Mouse (Mus musculus) megakaryocyte-erythroid progenitor cell, adult 5-6 weeks (primary cell): ENCODE measurements around the gene Pih1d1. TPM values are rescaled to one million over a fixed set of nuclear protein-coding genes. Genes with fewer than 3 reads are reported as not detected.
"Not testable (repeated sequence)": the region's sequence is repeated elsewhere in the genome, so short reads cannot be mapped to it uniquely, and the experiment has no call there.

Experiments
- ATAC-seq: replicated peaks from 2 replicates; pipeline ENCODE4 v1.8.0; 2016; ENCODE audit warnings: mild to moderate bottlenecking, inconsistent platforms; ENCODE audit not compliant: severe bottlenecking, poor library complexity, low FRiP score, low TSS enrichment
- total RNA-seq, 2 experiments: library from RNA; stranded (forward) in 1 of 2; stranded (reverse) in 1 of 2; fragments of 200-1000, 215-1000 nt in 1 of 2; fragments of >200 nt in 1 of 2; fragmentation: Nextera tagmentation in 1 of 2; gene quantifications; 2 replicates each; pipeline ENCODE4 v1.2.3; 2014 to 2017

Gene Pih1d1
- total RNA-seq (2014; fragmentation: Nextera tagmentation) = 135 and 148 TPM in 2 replicates
- total RNA-seq (2017) = 39.0 and 61.3 TPM in 2 replicates

DNA sequence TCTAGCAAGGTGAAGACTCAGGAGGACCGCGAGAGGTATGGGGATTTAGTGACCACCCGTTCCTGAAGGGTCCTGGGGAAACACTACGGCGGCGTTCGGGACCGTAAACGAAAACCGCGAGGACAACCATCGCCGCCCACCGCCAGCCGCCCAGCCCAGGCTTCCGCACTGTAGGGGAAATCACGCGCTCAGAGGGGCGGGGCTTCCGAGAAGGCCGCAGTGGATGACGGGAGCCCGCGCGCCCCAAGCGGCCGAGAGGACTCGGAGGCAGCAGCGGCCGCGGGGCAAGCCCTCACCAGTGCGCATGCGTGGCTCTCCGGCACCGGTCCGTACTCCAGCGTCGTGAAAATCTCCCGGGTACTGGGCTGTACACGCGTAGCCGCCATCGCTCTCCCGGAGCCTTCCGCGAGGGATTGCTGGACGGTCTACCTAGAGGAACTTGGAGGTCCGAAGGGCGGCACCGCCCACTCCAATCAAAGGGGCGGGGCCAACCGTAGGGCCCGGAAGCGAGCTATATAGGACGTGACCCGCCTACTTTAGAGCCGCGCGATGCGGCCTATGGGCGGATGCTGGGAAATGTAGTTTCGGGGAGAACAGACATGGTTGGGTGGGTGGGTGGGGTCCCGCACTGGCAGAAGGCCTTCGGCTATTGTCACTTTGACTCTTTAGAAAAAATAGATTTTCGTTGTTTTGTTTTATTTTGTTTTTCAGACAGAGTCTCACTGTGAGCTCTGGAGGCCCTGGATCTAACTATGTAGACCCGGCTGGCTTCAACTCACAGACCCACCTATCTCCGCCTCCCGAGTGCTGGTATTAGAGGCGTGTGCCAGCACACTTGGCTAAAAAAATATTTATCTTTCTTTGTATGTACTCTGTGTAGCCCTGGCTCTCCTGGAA, at the start of gene Pih1d1, which contains the start of gene Aldh16a1:
Pih1d1 (plus strand) TSS at position 208 of the 897 bp plus-strand sequence.
Aldh16a1 (minus strand) TSS at position 489 of the 897 bp plus-strand sequence.
- peak; percentile 93 for ATAC-seq

DNA sequence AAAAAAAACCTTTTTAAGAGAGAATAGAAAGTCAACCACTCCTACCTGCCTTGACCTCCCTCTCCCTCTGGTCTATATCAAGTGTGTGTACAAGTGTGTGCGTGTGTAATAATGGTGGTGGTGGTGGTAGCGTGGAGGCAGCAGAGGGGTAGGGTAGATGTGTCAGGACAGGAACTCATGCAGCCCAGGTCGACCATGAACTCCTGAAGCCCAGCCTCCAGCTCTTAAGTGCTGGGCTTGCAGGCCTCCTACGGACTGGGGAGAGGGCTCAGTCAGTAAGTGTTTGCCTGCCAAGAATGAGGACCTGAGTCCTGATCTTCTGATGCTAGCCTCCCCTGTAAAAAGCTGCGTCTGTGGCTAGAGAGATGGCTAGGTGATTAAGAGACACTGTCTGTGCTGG, 49.2 kb upstream of the Pih1d1 start:
- ATAC-seq = no peak

DNA sequence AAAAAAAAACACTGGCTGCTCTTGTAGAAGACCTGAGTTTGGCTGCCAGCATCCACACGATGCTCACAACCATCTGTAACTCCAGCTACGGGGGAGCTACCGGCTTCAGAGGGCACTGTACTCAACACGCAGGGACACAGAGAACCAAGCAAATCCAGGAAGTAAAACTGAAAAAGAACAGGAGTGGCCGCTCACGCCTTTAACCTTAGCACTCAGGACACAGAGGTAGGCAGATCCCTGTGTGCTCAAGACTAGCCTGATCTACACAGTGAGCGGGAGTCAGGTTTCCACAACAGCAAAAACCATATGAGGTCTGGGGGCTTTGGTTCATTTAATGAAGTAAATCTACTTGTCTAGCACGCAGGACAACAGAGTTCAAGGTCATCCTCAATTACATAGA, 48.6 kb upstream of the Pih1d1 start:
- no peak for ATAC-seq

DNA sequence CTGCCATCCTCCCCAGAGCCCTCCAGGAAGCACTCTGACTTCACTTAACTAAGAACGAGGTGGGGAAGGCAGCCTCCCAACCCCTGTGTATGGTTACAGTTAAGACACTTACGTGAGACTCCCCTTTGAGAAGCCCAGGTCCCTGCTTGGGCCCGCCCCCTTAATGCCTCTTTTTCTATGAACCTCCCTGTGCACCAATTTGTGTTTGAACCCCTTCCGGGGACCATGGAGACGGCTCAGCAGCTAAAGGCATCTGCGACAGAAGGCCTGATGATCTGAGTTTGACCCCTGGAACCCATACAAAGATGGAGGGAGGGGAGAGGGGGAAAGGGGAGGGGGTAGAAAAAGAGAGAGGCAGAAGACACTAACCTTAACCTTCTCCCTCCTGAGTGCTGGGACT, 47.7 kb upstream of the Pih1d1 start:
- no peak for ATAC-seq

DNA sequence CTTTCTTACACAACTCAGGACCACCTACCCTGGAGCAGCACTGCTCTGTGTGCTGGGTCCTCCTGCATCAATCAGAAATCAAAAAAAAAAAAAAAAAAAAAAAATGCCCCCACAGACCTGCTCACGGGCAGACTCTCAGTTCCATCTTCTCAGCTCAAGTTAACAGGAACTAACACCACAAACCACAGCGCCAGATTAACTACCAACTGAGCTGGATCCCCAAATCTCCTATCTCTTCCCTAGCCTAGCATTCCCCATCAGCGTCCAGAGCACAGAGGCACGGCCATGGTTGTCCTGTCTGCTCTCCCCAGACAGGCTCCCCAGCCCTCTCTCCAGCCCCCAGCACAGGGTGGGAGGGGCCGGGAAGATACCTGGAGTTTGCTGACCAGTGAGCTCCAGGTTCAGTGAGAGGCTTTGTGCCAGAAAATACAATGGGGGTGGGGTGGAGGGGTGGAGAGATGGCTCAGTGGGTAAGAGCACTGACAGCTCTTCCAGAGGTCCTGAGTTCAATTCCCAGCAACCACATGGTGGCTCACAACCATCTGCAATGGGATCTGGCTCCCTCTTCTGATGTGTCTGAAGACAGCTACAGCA, 47.0 kb upstream of the Pih1d1 start:
- no peak for ATAC-seq

DNA sequence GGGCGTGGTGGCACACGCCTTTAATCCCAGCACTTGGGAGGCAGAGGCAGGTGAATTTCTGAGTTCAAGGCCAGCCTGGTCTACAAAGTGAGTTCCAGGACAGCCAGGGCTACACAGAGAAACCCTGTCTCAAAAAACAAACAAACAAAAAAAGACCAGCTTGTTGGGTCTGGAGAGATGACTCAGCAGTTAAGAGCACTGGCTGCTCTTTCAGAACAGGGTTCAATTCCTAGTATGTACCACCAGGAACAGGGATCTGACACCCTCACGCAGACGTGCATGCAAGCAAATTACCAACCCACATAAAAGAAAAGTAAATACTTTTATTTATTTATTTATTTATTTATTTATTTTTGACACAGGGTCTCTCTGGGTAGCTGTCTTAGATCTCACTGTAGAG, 44.0 kb upstream of the Pih1d1 start:
- not testable (repeated sequence) for ATAC-seq

DNA sequence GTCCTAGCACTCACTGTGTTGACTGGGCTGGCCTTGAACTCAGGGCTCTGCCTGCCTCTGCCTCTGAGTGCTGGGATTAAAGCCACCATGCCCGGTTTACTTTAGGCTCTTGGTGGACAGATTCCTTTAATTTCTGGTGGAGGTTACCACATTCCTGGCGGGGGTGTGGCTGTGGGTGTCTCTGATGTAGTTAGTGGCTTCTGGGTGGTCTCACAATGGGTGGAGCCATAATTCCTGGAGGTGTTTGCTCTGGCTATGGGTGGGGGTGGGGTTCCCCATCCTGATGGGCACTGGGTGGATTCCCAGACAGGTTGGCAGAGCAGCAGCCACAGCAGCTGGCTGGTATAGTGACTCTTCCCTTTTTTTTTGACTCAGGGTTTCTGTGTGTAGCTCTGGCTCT, 42.2 kb upstream of the Pih1d1 start:
- ATAC-seq = no peak

DNA sequence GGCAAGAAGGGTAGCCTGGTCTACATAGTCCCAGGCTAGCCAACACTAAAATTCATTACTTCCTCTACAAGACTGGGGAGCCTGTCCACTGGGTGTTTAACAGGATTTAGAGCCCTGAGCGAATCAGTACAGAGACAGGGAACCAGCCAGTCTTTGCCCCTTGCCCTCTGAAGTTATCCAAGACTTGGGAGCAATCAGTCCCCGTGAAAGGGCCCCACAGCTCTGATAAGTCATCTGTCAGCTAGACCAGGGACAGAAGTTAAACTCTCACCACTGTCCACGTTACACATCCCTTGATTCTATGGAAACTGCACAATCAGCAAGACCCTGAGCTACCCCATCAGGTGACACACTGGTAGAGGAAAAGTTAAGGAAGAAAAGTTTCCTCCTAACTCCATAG, 41.6 kb upstream of the Pih1d1 start:
- no peak for ATAC-seq

DNA sequence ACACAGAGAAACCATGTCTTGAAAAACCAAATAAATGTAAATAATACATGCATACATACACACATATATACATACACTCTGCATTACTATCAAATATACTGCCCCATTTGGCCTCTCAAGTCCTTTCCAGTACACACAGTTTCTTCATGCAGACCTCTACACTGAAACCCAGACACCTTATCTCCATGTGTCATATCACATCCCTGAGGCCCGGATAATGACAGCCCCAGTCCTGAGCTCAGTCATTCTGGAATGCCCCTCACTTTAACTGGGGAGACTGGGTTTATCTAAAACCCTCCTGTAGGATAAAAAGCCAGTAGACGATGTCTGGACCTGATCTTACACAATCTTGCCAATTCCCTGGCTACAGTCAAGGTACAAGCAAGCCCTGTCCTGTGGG, 40.6 kb upstream of the Pih1d1 start:
- ATAC-seq = peak; percentile 36; the same call in 1 of the 2 replicates

DNA sequence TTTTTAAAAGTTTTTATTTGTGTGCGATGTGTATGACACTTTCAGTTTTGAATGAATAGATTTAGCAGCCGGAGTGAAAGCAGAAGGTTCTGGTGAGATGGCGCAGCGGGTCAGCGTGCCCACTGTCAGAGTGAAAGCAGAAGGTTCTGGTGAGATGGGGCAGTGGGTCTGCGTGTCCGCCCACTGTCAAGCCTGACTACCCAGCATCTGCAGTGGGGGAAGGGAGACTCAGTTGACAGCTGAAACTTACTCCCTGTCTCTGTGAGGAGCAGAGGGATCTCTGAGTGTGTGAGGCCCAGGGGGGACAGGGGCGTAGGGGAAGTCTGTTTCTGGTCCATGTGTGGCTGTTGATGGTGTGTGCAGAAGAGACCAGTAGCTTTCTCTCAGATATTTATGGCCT, 36.5 kb upstream of the Pih1d1 start:
- no peak for ATAC-seq

DNA sequence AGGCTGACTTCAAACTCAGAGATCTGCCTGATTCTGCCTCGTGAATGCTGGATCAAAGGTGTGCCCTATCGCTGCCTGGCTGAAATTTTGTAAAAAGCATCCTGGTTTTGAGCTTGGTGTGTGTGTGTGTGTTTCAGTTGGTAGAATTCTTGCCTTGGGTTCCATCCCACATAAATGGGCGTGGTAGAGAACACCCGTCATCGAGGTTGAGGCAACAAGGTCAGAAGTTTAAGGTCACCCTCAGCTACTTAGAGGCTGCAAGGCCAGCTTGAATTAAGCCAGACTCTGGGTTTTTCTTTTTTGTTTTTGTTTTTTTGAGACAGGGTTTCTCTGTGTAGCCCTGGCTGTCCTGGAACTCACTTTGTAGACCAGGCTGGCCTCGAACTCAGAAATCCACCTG, 35.8 kb upstream of the Pih1d1 start:
- ATAC-seq = no peak

DNA sequence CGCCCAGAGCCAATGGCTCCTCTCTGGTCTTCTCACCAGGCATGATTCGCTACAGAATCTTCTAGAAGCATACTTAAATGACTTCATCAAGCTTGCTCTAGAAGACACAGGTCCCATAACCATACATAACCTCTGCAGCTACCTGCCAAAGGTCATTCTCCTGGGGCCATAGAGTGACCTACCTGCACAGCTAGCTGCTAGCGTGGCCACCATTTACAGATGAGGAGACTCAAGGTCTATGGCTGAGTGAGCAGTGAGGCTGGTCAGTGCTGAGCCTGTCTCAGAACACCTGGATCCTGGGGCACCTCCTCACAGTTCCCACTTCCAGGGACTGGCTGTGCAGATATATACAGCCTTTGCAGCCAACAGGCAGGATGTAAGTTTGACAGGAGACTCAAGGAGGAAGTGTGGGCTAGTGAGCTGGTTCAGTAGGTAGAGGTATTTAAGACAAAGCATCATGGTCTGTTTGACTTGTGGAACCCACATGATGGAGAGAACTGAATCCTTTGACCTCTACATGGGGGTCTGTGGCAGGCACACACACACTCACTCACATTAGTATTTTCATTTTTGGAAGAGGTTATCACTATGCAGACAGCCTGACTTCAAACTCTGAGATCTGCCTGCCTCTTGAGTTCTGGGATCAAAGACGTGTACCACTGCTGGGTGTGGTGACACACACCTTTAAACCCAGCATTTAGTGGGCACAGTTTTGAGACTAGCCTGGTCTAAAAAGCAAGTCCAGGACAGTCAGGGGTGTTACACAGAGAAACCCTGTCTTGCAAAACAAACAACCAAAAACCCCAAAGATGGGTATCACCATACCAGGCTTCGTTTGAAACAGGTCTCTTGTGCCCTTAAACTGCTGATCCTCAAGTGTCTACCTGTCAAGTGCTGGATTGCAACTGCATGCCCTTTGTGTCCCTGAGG, 34.1 kb upstream of the Pih1d1 start:
- no peak for ATAC-seq

DNA sequence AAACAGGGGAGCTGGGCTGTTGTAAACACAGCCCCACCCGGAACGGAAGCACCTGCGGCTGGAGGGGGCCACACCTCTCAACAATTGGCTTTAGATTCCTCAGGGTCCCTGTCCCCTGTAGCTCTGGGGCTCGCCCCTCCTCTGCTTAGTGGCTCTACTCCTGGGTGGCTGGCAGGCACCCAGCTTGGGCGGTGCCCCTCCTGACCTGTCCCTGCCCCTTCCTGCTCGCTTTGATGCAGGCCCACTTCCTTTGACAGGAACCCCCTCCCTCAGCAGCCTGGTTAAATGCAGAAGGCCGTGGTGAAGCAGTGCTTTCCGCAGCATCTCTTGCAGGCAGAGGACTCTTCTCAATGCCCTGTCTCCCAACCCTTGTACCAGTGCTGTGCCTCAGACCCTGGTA, 32.7 kb upstream of the Pih1d1 start:
- ATAC-seq = no peak

DNA sequence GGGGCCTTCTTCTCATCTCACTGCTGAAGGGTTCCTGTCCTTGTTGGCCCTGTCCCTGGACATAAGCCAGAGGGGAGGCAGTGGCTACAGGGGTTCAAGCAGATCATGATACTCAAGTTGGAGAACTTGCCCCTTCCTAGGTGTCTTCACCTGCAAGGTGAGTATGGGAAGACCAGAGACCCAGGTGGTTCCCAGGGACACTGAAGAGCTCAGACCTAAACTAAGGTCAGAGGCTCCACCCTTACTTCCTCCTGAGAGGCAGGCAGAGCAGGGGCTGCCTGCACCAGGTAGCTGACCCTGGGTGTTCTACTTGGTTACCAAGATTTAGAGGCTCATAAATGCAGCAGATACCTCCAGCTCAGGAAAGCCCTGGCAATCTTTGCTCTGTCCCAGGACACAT, 32.1 kb upstream of the Pih1d1 start:
- ATAC-seq = no peak

DNA sequence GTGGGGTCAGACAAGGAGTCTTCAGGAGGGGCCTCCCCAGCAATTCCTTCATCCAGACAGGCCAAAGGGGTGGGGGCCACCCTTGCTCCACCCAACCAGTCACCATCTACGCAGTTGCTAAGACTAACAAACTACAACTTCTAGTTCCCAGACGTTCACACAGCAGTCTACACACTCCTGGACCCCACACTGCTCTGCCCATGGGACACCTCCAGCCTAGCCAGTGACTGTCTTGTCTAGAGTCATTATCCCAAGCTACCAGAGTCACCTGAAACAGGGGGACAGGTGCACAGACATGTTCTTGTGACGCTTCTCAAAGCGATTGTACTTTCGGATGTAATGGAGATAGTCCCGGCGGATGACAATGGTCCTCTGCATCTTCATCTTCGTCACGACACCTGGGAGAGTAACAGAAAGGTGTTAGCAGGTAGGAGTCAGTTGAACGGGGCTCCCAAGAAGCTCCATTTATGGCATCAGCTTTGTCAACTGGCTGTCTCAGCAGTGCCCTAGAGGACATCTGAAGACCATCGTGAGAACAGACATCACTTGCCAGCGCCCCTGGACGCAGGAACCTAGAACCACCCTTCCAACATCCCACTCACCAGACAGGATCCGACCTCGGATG, 31.4 kb upstream of the Pih1d1 start:
- ATAC-seq = no peak

DNA sequence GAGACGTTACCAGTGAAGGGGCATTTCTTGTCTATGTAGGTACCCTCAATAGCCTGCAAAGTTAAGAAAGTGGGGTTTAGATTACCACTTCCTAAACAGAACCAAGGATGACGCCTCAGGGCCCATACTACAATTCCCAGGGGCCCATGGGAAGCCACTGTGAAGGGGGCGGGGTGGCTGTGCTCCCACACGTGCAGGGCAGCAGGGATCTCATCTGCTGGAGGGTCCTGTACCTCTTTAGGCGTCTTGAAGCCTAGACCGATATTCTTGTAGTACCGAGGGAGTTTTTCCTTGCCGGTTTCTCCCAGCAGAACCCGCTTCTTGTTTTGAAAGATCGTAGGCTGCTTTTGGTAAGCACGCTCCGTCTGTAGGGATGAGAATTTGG, 30.9 kb upstream of the Pih1d1 start:
- no peak for ATAC-seq

DNA sequence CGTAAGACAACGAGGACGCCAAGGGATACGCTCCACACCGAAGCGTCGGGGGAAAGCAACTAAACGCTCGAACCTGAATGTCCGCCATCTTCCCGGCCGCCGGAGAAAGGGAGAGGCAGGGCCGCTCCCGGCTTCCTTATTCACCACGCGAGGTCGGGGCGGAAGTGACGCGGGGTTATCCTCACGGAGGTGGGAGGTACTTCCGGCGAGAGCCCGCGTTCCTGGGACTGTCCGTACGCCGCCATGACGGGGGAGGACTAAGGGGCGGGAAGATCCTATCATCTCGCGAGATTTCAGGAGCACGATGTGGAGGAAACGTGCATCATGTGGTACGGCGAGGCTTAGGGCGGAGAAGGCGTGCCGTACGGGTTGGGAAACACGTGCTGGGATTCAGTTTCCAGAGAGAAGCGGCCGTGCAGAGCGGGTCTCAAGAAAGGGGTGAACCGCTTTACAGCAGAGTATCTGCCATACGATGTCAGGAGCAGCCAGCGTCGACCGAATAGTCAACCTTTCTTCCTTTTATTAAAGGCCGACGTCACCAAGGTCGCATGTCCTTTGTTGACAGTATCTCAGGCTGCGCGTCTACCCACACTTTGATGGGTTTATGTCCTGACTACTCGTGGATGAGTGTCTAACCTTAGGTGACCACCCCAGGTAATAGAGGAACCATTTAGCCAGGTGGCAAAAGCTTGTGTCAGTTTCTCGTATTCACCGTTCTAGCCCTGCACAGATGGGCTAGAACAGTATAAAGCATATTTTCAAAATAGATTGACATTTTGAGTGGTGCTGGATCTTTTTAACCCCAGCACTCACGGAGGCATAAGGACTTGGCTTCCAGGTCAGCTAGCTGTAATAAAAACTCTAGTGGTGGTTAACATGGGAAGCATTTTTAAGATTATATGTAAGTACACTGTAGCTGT, 29.6 kb upstream of the Pih1d1 start, which contains the start of gene Rps11:
Rps11 (minus strand) TSS at position 216 of the 920 bp plus-strand sequence.
- peak; percentile 57 for ATAC-seq

DNA sequence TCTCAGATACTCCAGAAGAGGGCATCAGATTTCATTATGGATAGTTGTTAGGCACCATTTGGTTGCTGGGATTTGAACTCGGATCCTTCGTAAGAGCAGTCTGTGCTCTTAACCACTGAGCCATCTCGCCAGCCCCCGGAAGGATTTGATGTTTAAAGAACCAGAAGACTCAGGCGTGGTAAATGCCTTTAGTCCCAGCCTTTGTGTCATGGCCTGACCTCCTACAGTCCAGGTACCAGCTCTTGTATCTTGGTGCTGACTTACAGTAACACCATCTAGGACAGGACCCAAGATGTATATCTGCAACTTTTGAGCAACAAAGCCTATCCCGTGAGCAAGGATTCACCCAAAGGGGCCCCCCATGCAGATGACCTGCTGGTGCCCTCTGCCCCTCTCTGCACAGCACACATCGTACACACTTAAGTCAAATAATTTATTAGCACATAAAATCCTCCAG, 28.9 kb upstream of the Pih1d1 start:
- no peak for ATAC-seq
